Mouse (Mus musculus): ENCODE measurements around the gene Slc17a1. TPM values are rescaled to one million over a fixed set of nuclear protein-coding genes. Genes with fewer than 3 reads are reported as not detected.

The Slc17a1 gene
- polyA plus RNA-seq, 1 experiment from 2014 or later = not detected

- DNase-seq (ENCODE audit: low spot score) (no peak), ATAC-seq (no peak)
Measured at GRCm38 (mm10) chr13:23910121-23910520, 42.6 kb downstream of the Slc17a1 start.

GRCm38 (mm10) chr13:23911335-23911734, 43.8 kb downstream of the Slc17a1 start:
- DNase-seq (ENCODE audit: low spot score) (no peak), ATAC-seq (no peak)
- Histone ChIP-seq H3K27ac (ENCODE audit: low read depth, low read length) (no peak overlapping the region), H3K36me3 (ENCODE audit: control insufficient read depth, insufficient read depth, low read length) (no peaks in the 10 kb centered on the region), H3K4me2 (ENCODE audit: low read length) (no peak overlapping the region), H3K27me3 (replicated peaks; ENCODE audit: control insufficient read depth, insufficient read depth, low read length) (no peaks in the 10 kb centered on the region), H3K4me1 (ENCODE audit: control insufficient read depth, insufficient read depth, low read length) (no peaks in the 10 kb centered on the region), H3K9ac (ENCODE audit: low read length) (no peak overlapping the region), H3K9me3 (replicated peaks; ENCODE audit: control insufficient read depth, low read length) (no peaks in the 10 kb centered on the region), H3K4me3 (ENCODE audit: low read depth, low read length) (no peak overlapping the region)
- whole genome bisulfite sequencing = 92% methylated on average over 5 of the region's 5 CpGs

More at GRCm38 (mm10) chr13:23910121-23910520, 42.6 kb downstream of the Slc17a1 start:
- H3K36me3 ChIP-seq (ENCODE audit: control insufficient read depth, insufficient read depth, low read length) = no peaks in the 10 kb centered on the region
- no peaks in the 10 kb centered on the region for H3K27me3 ChIP-seq (replicated peaks; ENCODE audit: control insufficient read depth, insufficient read depth, low read length)
- H3K4me1 ChIP-seq (ENCODE audit: control insufficient read depth, insufficient read depth, low read length) = no peaks in the 10 kb centered on the region
- no peak overlapping the region for H3K4me2 ChIP-seq (ENCODE audit: low read length)
- H3K4me3 ChIP-seq (ENCODE audit: low read depth, low read length) = no peak overlapping the region
- 86% methylated on average over 5 of the region's 5 CpGs for WGBS
- no peak overlapping the region for H3K27ac ChIP-seq (ENCODE audit: low read depth, low read length)
- H3K9ac ChIP-seq (ENCODE audit: low read length) = no peak overlapping the region
- no peaks in the 10 kb centered on the region for H3K9me3 ChIP-seq (replicated peaks; ENCODE audit: control insufficient read depth, low read length)

- H3K27ac ChIP-seq (ENCODE audit: low read depth, low read length) = no peak overlapping the region
- ATAC-seq (no peak), DNase-seq (ENCODE audit: low spot score) (no peak)
- H3K9me3 ChIP-seq (replicated peaks; ENCODE audit: control insufficient read depth, low read length) = no peaks in the 10 kb centered on the region
- no peak overlapping the region for H3K4me2 ChIP-seq (ENCODE audit: low read length)
- H3K36me3 ChIP-seq (ENCODE audit: control insufficient read depth, insufficient read depth, low read length) = no peaks in the 10 kb centered on the region
- 59% methylated on average over 6 of the region's 6 CpGs for WGBS
- H3K9ac ChIP-seq (ENCODE audit: low read length) = no peak overlapping the region
- H3K27me3 ChIP-seq (replicated peaks; ENCODE audit: control insufficient read depth, insufficient read depth, low read length) = no peaks in the 10 kb centered on the region
- no peak overlapping the region for H3K4me3 ChIP-seq (ENCODE audit: low read depth, low read length)
- H3K4me1 ChIP-seq (ENCODE audit: control insufficient read depth, insufficient read depth, low read length) = no peaks in the 10 kb centered on the region
Measured at GRCm38 (mm10) chr13:23913791-23914306, 46.3 kb downstream of the Slc17a1 start.

GRCm38 (mm10) chr13:23914376-23915167, 47.0 kb downstream of the Slc17a1 start, which contains the start of gene Slc17a4:
Gene Slc17a4, minus strand, starts transcription at chr13:23915009.
- no peak for ATAC-seq
- Histone ChIP-seq H3K4me1 (ENCODE audit: control insufficient read depth, insufficient read depth, low read length) (no peaks in the 10 kb centered on the region), H3K27ac (ENCODE audit: low read depth, low read length) (no peak within 1 kb of the TSS), H3K27me3 (replicated peaks; ENCODE audit: control insufficient read depth, insufficient read depth, low read length) (no peaks in the 10 kb centered on the region), H3K9me3 (replicated peaks; ENCODE audit: control insufficient read depth, low read length) (no peaks in the 10 kb centered on the region), H3K9ac (ENCODE audit: low read length) (no peak within 1 kb of the TSS), H3K36me3 (ENCODE audit: control insufficient read depth, insufficient read depth, low read length) (no peaks in the 10 kb centered on the region), H3K4me2 (ENCODE audit: low read length) (no peak within 1 kb of the TSS), H3K4me3 (ENCODE audit: low read depth, low read length) (no peak within 1 kb of the TSS)
- no peak for DNase-seq (ENCODE audit: low spot score)
- WGBS = 74% methylated on average over 9 of the region's 9 CpGs

GRCm38 (mm10) chr13:23916132-23916531, 48.6 kb downstream of the Slc17a1 start:
- no peaks in the 10 kb centered on the region for H3K36me3 ChIP-seq (ENCODE audit: control insufficient read depth, insufficient read depth, low read length)
- H3K27ac ChIP-seq (ENCODE audit: low read depth, low read length) = no peak overlapping the region
- H3K4me3 ChIP-seq (ENCODE audit: low read depth, low read length) = no peak overlapping the region
- WGBS = 92% methylated on average over 1 of the region's 1 CpGs
- H3K9ac ChIP-seq (ENCODE audit: low read length) = no peak overlapping the region
- no peak overlapping the region for H3K4me2 ChIP-seq (ENCODE audit: low read length)
- H3K27me3 ChIP-seq (replicated peaks; ENCODE audit: control insufficient read depth, insufficient read depth, low read length) = no peaks in the 10 kb centered on the region
- DNase-seq (ENCODE audit: low spot score) (no peak), ATAC-seq (no peak)
- H3K9me3 ChIP-seq (replicated peaks; ENCODE audit: control insufficient read depth, low read length) = no peaks in the 10 kb centered on the region
- H3K4me1 ChIP-seq (ENCODE audit: control insufficient read depth, insufficient read depth, low read length) = no peaks in the 10 kb centered on the region

GRCm38 (mm10) chr13:23917674-23918073, 50.1 kb downstream of the Slc17a1 start:
- ATAC-seq (no peak), DNase-seq (ENCODE audit: low spot score) (no peak)
- no peak overlapping the region for H3K27ac ChIP-seq (ENCODE audit: low read depth, low read length)
- H3K4me2 ChIP-seq (ENCODE audit: low read length) = no peak overlapping the region
- H3K4me1 ChIP-seq (ENCODE audit: control insufficient read depth, insufficient read depth, low read length) = no peaks in the 10 kb centered on the region
- H3K36me3 ChIP-seq (ENCODE audit: control insufficient read depth, insufficient read depth, low read length) = no peaks in the 10 kb centered on the region
- H3K9ac ChIP-seq (ENCODE audit: low read length) = no peak overlapping the region
- 90% methylated on average over 4 of the region's 4 CpGs for WGBS
- no peaks in the 10 kb centered on the region for H3K27me3 ChIP-seq (replicated peaks; ENCODE audit: control insufficient read depth, insufficient read depth, low read length)
- H3K9me3 ChIP-seq (replicated peaks; ENCODE audit: control insufficient read depth, low read length) = no peaks in the 10 kb centered on the region
- H3K4me3 ChIP-seq (ENCODE audit: low read depth, low read length) = no peak overlapping the region

GRCm38 (mm10) chr13:23925792-23926191, 58.2 kb downstream of the Slc17a1 start:
- 72% methylated on average over 2 of the region's 2 CpGs for WGBS
- H3K9ac ChIP-seq (ENCODE audit: low read length) = no peak overlapping the region
- DNase-seq (ENCODE audit: low spot score) = peak; percentile 22
- H3K36me3 ChIP-seq (ENCODE audit: control insufficient read depth, insufficient read depth, low read length) = no peaks in the 10 kb centered on the region
- H3K27ac ChIP-seq (ENCODE audit: low read depth, low read length) = no peak overlapping the region
- no peak overlapping the region for H3K4me3 ChIP-seq (ENCODE audit: low read depth, low read length)
- no peak overlapping the region for H3K4me2 ChIP-seq (ENCODE audit: low read length)
- H3K27me3 ChIP-seq (replicated peaks; ENCODE audit: control insufficient read depth, insufficient read depth, low read length) = no peaks in the 10 kb centered on the region
- no peaks in the 10 kb centered on the region for H3K4me1 ChIP-seq (ENCODE audit: control insufficient read depth, insufficient read depth, low read length)
- ATAC-seq = no peak
- H3K9me3 ChIP-seq (replicated peaks; ENCODE audit: control insufficient read depth, low read length) = no peaks in the 10 kb centered on the region

- DNase-seq (ENCODE audit: low spot score) (no peak), ATAC-seq (no peak)
- H3K4me2 ChIP-seq (ENCODE audit: low read length) = no peak overlapping the region
- WGBS = 82% methylated on average over 3 of the region's 3 CpGs
- no peaks in the 10 kb centered on the region for H3K4me1 ChIP-seq (ENCODE audit: control insufficient read depth, insufficient read depth, low read length)
- H3K27me3 ChIP-seq (replicated peaks; ENCODE audit: control insufficient read depth, insufficient read depth, low read length) = no peaks in the 10 kb centered on the region
- no peaks in the 10 kb centered on the region for H3K36me3 ChIP-seq (ENCODE audit: control insufficient read depth, insufficient read depth, low read length)
- no peak overlapping the region for H3K4me3 ChIP-seq (ENCODE audit: low read depth, low read length)
- H3K9ac ChIP-seq (ENCODE audit: low read length) = no peak overlapping the region
- H3K27ac ChIP-seq (ENCODE audit: low read depth, low read length) = no peak overlapping the region
- H3K9me3 ChIP-seq (replicated peaks; ENCODE audit: control insufficient read depth, low read length) = no peaks in the 10 kb centered on the region
Measured at GRCm38 (mm10) chr13:23928637-23929036, 61.1 kb downstream of the Slc17a1 start.

- ATAC-seq = no peak
- no peaks in the 10 kb centered on the region for H3K9me3 ChIP-seq (replicated peaks; ENCODE audit: control insufficient read depth, low read length)
Measured at GRCm38 (mm10) chr13:23930461-23930860, 62.9 kb downstream of the Slc17a1 start.

More at GRCm38 (mm10) chr13:23930461-23930860, 62.9 kb downstream of the Slc17a1 start:
- no peak overlapping the region for H3K9ac ChIP-seq (ENCODE audit: low read length)
- no peaks in the 10 kb centered on the region for H3K4me1 ChIP-seq (ENCODE audit: control insufficient read depth, insufficient read depth, low read length)
- DNase-seq (ENCODE audit: low spot score) = no peak
- no peak overlapping the region for H3K27ac ChIP-seq (ENCODE audit: low read depth, low read length)
- WGBS = 94% methylated on average over 9 of the region's 9 CpGs
- H3K27me3 ChIP-seq (replicated peaks; ENCODE audit: control insufficient read depth, insufficient read depth, low read length) = no peaks in the 10 kb centered on the region
- no peak overlapping the region for H3K4me3 ChIP-seq (ENCODE audit: low read depth, low read length)
- no peaks in the 10 kb centered on the region for H3K36me3 ChIP-seq (ENCODE audit: control insufficient read depth, insufficient read depth, low read length)
- H3K4me2 ChIP-seq (ENCODE audit: low read length) = no peak overlapping the region

All from forebrain, embryonic 14.5 days (tissue).